Mouse (Mus musculus) heart, adult 2 months (tissue): ENCODE measurements at regions not wholly inside any gene's neighbourhood (a gene's known extent, or its start where the extent isn't known, plus 50 kb on each side); places are given as distances from the start of the nearest gene placed in this dataset.

Source experiments
- CTCF ChIP-seq: fragments of 200-600 bp; IDR thresholded peaks from 2 replicates; pipeline ENCODE4 v1.8.1; 2022; ENCODE audit warnings: antibody characterized with exemption, mild to moderate bottlenecking, moderate library complexity
- POLR2A ChIP-seq: fragments of 200-500 bp; IDR thresholded peaks from 2 replicates; pipeline ENCODE4 v1.6.1; 2011; ENCODE audit warnings: mild to moderate bottlenecking, low read depth, low read length, control low read depth; ENCODE audit not compliant: insufficient read depth

DNA sequence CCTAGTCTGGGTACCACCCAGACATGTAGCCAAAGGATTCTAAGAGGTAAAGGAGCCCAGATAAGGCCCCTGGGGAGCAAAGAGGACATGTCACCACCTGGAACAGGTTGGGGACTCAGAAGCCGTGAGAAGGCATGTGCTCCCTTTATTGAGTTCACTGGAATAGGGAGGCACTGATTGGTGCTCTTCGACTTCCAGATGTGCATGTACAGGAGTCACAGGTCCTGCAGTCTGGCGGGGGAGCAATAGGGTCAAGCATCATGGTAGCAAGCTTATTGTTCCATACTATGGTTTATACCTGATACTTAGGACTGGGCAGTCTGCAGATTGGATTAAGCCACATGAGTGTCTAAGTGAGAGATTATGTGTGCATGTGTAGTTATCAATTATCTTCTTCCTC lies 56.9 kb upstream of the Gata5 start:
- TF ChIP-seq CTCF (no peak), POLR2A (peak; percentile 28)
